Mouse (Mus musculus): ENCODE results near the gene Flg. TPM values are rescaled to one million over a fixed set of nuclear protein-coding genes. Genes with fewer than 3 reads are reported as not detected.

Flg gene
- polyA plus RNA-seq, 1 experiment from 2014 or later = not detected

- no peak for DNase-seq (ENCODE audit: low spot score)
- Histone ChIP-seq H3K27ac (ENCODE audit: low read depth, low read length) (no peak overlapping the region), H3K27me3 (ENCODE audit: control insufficient read depth, insufficient read depth, low read length) (no peaks in the 10 kb centered on the region), H3K4me2 (replicated peaks; ENCODE audit: low read depth, low read length) (no peak overlapping the region), H3K9ac (ENCODE audit: low read depth, low read length) (no peak overlapping the region), H3K4me3 (ENCODE audit: low read depth, low read length) (no peak overlapping the region), H3K9me3 (ENCODE audit: control insufficient read depth, low read length) (no peaks in the 10 kb centered on the region), H3K36me3 (ENCODE audit: control insufficient read depth, insufficient read depth, low read length) (no peaks in the 10 kb centered on the region), H3K4me1 (replicated peaks; ENCODE audit: control insufficient read depth, insufficient read depth, low read length) (no peaks in the 10 kb centered on the region)
- WGBS = 81% methylated on average over 4 of the region's 4 CpGs
- no peak for ATAC-seq (ENCODE audit: low FRiP score)
Measured at GRCm38 (mm10) chr3:93340021-93340420, 66.7 kb downstream of the Flg start.

Other genes with a start within 250 kb of the Flg start
- not detected in 2 replicates for gene Gm4858, start 204.7 kb upstream of the Flg start, polyA plus RNA-seq (2014; fragmentation: Nextera tagmentation; extraction: Ambion mirVana)
- gene Crnn, start 128.7 kb upstream of the Flg start, polyA plus RNA-seq (2014; fragmentation: Nextera tagmentation; extraction: Ambion mirVana) = not detected in 2 replicates
- not detected in 2 replicates for gene Flg2, start 76.2 kb upstream of the Flg start, polyA plus RNA-seq (2014; fragmentation: Nextera tagmentation; extraction: Ambion mirVana)
- not detected in 2 replicates for gene Hrnr, start 46.2 kb downstream of the Flg start, polyA plus RNA-seq (2014; fragmentation: Nextera tagmentation; extraction: Ambion mirVana)
- gene Rptn, start 120.2 kb downstream of the Flg start, polyA plus RNA-seq (2014; fragmentation: Nextera tagmentation; extraction: Ambion mirVana) = not detected in 2 replicates
- gene Tchh, start 168.8 kb downstream of the Flg start, polyA plus RNA-seq (2014; fragmentation: Nextera tagmentation; extraction: Ambion mirVana) = 0.86 and 1.3 TPM in 2 replicates
- gene Tchhl1, start 195.2 kb downstream of the Flg start, polyA plus RNA-seq (2014; fragmentation: Nextera tagmentation; extraction: Ambion mirVana) = not detected in 2 replicates
- gene S100a11, start 247.0 kb downstream of the Flg start, polyA plus RNA-seq (2014; fragmentation: Nextera tagmentation; extraction: Ambion mirVana) = 402 and 542 TPM in 2 replicates